Mouse (Mus musculus) spleen, adult 10 weeks (tissue): ENCODE data around the gene Vti1a. TPM values are rescaled to one million over a fixed set of nuclear protein-coding genes. Genes with fewer than 3 reads are reported as not detected.

ENCODE experiments used
- polyA plus RNA-seq: library from polyadenylated mRNA; stranded (reverse); fragments of 350-450 nt; fragmentation: Illumina TruSeq; extraction: RNeasy Lipid Tissue Mini Kit (QIAGEN cat#74804); gene quantifications from one replicate; pipeline ENCODE4 v1.2.3, GENCODE M21; 2015; ENCODE audit warnings: low replicate concordance; ENCODE audit not compliant: insufficient read depth

Vti1a gene
- polyA plus RNA-seq: 28.9 TPM

GRCm38 (mm10) chr19:55316109-55316714 is at the start of gene Vti1a:
Vti1a (plus strand) TSS chr19:55316295.

GRCm38 (mm10) chr19:55315452-55316108 is 515 bp upstream of the Vti1a start, which contains the start of gene Zdhhc6:
Zdhhc6 (minus strand) TSS chr19:55316032.

Other genes with a start within 250 kb of the Vti1a start
- gene Gpam, start 189.1 kb upstream of the Vti1a start, polyA plus RNA-seq: 9.9 TPM
- gene Tectb, start 135.6 kb upstream of the Vti1a start, polyA plus RNA-seq: not detected
- 0.29 TPM for gene Gucy2g, start 75.1 kb upstream of the Vti1a start, polyA plus RNA-seq
- 87.9 TPM for gene Acsl5, start 64.4 kb upstream of the Vti1a start, polyA plus RNA-seq
- 48.3 TPM for gene Zdhhc6, start 263 bp upstream of the Vti1a start, polyA plus RNA-seq